Mouse (Mus musculus) CD8-positive naive resting alpha-beta T cell, adult 2 months (primary cell): ENCODE measurements around the gene Col5a3.

Experiments
- DNase-seq, 2 experiments: peaks; one replicate each; pipeline ENCODE4 v3.0.0; 2022; ENCODE audit warnings: low read depth in 2 of 2, low spot score in 2 of 2

Gene Col5a3

DNA sequence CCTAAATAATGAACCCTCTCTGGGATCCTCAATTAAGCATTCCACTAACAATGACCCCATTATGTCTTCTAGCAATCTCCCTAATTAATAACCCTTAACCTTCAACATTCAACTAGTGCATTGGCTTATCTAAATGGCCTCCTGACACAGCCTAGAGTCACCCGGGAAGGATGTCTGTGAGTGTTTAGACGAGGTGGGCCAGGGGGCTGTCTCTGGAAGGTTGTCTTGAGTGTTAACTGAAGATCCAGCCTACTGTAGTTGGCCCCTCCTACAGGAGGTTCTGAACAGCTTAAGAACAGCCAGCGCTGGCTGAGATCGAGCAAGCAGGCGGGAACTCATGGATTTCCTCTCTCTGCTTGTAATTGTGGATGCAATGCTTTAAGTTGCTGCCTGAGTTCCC lies 9.2 kb downstream of the Col5a3 start:
- no peak for DNase-seq

DNA sequence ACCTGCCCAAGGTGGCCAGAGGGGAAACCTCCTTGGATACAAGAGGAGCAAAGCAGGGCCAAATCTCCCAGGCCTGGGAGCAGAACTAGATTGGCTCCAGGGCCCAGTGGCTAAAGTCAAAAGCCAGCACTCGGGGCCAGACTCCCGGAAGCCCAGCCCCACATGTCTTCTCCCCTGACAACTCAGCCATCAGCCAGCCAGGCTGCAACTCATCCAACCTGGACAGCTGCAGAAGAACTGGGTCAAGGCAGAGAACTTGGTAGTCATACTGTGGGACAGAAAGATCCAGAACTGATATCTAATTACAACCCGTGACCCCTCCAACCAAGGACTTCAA lies 9.7 kb downstream of the Col5a3 start:
- no peak for DNase-seq

DNA sequence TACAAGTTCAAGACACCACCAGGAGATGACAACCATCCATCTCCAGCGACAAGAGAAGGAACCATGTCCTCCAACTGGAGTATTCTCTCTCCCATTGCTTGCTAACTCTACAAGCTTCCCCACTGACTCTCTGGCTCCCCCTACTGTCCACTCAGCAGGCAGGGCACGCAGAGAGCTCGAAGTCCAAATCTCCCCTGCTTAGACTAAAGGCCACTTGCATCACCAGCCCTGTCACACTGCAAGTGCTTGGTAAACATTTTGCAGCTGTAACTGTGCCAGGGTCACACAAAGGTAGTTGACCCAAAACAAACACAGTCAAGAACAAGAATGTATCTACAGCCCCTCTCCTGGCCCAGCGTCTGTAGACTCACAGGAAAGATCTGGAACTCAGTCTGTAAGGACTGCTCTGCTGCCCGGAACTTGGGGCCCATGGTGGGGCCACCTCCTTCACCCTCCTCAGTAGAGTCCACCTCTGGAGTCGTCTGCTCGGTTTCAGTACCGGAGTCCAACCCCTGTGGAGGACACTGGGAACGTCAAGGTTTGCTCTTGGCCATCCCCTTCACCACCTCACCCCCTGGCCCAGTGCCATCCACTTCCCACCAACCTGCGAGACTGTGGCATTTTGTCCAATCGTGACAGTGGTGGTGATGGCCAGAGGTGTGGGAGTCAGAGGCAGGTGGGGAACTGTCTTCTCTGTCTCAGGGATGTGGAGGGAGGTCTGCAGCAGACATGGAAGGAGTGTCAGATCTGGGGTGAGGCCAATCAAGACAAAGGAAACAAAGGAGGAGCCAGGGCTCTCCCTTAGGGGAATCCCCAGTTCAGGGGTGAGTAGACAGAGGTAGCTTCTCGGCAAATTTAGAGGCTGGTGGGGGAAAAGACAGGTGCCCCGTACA lies 10.4 kb downstream of the Col5a3 start:
- peak; percentile 47 to 64 for DNase-seq

DNA sequence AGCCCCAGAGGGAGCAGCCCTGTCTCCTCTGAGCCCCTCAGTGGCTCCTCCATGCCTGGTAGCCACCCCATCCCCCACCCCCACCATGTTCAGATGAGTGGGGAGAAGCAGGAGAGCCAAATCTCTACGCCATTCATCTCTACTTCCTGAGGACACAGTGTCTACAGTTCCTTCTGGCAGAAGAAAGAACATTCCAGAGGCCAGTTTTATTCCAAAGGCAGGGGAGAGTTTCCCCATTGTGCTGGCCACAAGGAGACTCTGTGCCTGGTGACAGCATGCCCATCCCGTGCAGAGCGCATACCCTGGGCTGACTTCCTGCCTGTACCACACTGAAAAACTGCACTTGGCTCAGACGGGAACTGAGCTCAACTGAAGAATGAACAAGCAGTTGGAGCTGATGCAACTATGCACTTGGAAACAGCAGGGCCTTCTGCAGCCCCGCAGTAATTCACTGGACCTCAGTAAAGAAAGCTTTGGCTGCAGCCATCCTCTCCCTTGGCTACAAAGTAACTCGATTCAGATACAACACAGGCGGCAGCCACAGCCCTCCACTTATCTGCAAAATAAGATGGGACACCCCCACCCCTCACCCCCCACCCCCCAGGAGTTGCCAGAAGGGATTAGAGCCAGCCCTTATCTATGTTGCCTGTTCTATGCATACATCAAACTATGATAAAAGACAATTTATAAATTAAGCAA lies 20.6 kb downstream of the Col5a3 start:
- DNase-seq = no peak

DNA sequence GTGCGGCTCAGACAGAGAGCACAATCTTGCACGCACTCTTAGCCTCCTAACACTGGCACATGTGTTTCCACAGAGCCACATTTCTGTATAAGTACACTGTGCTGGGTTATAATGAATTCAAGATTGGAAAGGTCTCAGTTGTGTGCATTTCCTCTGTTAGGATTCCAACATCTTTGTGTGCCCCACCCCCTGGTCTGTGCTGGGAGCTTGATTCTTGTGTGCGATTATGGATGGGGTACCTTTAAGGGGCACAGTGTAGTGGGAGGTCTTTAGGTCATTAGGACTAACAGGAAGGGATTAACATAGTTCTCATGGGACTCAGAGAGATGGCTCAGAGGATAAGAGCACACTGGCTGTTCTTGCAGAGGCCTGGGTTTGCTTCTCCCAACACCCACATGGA lies 24.5 kb downstream of the Col5a3 start:
- DNase-seq = no peak

DNA sequence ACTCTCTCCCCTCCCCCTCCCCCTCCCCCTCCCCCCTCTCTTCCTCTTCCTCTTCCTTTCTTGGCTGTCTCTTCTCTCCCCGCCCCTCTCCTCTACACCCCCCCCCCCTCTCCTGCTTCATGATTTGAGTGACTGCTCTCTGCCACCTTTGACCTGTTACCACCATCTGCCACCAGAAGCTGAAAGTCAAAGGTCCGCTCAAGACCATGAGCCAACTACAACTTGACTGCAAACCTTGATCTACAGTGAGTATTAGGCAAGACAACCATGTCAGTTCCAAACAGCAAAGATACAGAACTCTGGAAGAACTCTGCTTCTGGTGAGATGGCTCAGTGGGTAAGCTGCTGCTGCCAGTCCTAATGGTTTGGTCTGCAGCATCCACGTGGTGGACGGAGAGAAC lies 25.2 kb downstream of the Col5a3 start:
- DNase-seq = no peak

DNA sequence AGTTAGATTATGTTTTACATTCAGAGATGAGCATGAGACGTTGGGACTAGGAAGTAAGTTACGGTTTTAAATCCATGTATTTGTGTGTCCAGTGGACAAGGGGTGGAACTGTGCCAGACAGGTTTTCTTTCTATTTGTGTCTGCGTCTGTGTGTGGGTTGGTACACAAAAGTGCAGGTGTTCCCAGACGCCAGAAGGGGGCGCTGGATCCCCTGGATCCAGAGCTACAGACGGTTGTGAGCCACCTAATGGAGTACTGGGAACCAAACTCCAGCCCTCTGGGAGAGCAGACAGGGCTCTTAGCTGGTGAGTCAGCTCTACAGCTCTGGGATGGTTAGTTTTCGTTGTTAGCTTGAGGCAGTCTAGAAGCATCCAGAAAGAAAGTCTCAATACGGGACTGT lies 26.9 kb downstream of the Col5a3 start:
- DNase-seq = no peak

DNA sequence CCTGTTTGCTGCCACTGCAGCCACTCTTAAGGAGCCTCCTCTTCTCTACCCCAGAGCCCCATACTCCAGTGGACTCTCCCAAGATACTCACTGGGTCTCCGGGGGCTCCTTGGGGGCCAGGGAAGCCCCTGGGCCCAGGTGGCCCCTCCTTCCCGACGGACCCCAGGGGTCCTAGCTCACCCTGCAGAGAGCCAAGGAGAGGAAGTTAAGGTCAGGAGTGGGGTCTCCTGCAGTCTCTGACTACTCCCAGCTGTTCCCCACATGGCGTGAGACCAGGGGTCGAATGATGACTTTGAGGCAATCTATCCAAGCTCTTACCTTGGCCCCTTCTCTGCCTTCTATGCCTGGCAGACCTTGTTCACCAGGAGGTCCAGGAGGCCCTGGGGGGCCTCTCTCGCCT lies 29.8 kb downstream of the Col5a3 start:
- no peak for DNase-seq

DNA sequence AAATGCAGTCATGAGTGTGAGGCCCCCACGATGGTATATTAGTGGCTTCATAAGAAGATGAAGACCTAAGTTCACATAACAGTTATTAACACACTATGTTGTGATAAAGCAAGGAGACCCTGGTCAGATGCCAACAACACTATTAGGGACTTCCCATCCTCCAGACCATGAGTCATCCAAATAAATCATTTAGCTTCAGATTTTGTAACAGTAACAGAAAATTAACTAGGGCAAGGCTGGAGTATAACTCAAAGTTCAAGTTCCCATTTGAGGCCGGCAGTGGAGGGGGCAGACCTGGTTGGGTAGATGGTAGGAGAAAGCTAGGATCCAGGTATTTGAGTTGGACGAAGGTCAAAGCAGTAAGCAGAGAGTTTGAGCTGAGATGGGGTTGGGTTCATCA lies 33.6 kb downstream of the Col5a3 start:
- DNase-seq = no peak

DNA sequence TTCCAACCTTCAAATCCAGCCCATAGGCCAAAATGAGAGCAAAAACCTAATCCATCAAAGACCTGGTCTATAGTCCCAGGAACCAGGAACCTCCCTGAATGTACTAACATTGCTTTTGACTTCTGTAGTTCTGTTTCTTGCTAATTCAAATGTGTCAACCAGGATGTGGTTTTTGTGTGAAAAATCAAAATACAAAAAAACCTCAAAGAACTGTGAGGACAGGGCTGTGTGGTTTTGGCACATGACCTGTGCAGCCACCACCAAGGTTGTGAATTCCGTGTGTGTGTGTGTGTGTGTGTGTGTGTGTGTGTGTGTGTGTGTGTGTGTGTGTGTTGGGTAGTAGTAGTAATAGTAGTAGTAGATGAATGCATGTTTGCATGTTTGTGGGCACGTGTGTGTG lies 49.6 kb downstream of the Col5a3 start:
- DNase-seq = peak; percentile 11 to 44

DNA sequence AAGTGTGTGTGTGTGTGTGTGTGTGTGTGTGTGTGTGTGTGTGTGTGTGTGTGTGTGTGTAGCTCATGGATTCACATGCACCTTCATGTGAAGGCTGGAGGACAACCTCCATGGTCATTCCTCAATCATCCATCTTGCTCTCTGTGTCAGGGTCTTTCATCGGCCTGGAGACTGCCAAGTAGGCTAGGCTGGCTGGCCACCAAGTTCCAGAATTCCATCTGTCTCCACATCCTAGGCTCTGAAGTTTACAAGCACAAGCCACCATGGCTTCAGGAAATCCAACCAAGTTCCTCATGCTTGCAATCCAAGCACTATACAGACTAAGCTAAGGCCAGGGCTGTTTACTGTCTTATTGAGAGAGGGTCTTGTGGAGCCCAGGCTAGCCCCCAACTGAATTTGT lies 51.8 kb downstream of the Col5a3 start:
- no peak for DNase-seq

DNA sequence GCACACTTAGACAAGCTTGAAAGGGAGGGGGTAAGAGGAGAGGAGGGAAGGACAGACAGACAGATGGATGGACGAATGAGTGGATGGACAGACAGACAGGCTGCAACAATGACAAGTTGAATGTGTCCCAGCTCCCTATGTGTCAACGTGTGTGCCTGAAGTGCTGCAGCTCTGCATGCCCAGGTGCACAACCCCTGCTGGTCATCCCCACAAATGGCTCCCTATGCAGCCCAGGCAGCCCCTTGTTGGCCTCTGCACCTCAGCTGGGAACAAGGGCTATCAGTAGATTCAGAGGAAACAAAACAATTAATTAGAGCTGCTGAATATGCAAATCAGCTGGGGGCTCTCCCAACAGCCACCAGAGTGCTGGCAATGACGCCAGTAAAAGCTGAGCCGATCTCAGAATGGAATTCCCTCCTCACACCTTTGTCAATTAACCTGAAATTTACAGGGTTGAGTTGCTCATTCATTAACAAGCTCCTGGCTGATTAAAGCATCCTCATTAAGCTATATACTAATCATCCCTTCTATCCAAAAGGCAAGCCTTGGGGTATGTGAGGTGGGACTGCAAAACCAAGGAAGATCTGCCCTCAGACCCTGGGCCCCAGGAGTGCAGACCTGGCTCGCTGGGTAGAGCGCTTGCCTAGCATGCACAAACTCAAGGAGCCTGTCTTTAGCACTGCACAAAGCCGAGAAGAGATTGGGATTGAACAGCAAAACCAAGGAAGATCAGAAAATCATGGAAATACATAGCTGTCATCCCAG lies 52.5 kb downstream of the Col5a3 start:
- no peak for DNase-seq

DNA sequence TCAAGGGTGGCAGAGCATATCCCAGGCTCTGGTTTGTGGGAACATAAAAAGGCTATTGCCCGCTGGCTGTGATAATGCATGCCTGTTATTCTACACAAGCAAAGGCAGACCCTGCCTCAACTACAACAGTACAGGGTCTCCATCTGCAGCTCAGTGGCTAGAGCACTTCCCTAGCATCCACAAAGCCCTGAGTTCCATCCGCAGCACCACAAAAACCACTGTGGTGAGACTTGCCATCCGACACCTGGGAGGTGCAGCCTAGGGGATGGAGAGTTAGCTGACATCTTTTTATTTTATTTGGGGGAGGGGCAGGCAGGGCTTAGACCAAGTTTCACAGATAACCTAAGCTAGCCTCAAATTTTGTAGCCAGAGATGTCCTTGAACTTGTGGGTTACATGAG lies 53.5 kb downstream of the Col5a3 start:
- DNase-seq = no peak

DNA sequence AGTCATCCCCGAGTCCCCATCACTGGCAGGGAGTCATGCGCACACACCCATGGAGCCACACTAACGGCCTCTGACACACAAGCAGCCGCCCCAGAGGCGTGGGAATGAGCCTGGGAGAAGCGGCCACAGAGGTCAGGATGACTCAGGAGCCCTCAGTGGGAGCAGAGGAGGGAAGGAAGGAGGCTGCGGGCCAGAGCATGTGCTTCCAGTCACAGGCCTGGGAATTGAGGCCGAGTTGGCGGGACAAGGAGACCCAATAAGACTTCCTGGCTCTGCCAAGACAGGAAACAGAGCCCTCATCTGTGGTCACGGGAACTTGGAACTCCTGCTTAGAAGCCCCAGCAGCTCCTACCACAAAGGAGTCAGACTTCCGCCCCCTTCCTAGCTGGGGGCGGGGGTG lies 54.1 kb downstream of the Col5a3 start:
- no peak for DNase-seq

DNA sequence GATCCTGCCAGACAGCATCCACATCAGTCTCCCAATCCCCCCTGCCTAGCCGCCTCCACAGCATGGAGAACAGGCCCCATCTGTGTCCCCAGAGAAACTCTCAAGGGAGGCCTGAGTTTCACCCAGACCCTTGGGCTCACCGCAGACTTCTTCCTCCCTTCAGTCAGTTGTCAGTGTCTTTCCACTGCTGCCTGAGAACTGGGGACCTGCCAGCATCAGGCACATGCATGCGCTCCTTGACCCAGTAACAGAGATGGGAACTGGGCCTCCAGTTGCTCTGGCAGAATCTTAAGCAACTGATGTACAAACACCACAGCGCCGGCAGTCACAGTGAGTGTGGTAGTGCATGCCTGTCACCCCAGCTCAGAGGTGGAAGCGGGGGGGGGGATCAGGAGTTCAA lies 56.0 kb downstream of the Col5a3 start:
- DNase-seq = no peak

DNA sequence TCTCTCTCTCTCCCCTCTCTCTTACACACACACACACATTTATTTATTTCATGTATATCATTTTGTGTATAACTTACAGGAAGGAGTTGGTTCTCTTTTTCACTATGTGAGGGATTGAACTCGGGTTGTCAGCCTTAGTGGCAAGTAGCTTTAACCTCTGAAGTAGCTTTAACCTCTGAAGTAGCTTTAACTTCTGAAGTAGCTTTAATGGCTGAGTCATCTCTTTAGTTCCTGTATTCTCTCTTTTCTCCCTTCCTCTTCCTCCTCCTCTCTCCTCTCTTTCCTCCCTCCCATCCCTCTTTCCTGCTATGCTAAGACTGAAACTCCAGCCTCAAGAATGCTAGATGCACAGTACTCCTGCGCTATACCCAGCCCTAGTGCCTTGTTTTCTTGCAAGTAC lies 56.6 kb downstream of the Col5a3 start:
- no peak for DNase-seq

DNA sequence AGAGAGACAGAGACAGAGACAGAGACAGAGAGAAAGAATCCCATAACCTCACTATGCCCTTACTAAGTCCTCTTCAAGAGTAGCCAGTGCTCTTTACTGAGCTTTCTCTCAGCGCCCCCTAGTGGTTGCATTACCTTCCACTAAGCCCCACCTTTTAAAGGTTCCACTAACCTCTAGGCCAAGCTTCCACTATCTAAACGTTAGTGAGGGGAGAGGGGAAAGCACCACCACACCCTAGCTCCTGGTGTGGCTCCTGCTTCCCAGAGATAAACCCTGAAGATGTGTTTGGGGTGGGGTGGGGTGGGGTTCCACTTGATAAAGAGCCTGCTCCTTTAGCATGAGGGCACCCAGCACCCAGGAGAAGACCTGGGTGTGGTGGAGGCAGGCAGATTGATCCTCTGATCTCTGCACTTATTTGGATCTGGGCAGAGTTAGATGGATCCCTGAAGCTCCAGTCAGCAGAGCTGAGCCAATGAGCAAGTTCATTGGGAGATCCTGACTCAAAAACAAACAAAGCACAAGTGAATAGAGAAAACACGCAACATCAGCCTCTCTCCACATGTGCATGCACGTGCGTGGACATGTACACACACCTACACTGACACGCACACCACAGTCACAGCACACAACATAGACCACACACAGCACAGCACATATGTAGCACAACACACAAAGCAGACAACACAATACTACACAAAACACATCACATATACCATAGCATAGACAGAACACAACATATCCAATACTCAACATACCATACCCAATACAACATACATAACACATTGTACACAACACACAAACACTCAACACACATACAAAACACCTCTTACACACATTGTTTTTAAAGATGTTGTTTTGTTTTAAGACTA lies 57.5 kb downstream of the Col5a3 start:
- peak; percentile 60 to 72 for DNase-seq

DNA sequence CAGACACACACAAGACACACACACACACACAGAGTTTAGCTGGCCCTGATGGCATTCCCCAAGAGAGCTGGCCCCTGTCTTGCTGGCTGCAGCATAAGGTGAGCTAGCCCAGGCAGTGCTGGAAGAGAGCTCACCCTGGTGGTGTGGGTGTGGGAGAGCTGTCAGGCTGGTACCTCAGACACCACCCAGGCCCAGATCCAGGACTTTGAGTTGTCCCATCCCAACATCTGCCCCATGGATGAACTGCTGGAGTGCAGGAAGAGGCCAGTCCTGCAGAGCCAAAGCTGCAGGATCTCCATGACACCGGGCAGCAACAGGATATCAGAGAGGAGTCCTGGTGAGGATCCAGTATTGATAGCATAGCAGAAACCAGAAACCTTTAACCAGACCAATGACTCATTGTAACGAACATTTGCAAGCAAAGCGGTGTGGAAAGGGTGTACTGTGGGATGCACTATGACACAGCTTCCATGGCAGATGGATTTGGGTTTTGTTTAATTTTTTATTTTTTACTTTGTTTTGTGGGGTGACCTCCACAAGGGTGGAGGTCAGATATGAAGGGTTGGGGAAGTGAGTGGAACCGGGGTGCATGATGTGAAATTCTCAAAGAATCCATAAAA lies 58.7 kb downstream of the Col5a3 start:
- DNase-seq = no peak

DNA sequence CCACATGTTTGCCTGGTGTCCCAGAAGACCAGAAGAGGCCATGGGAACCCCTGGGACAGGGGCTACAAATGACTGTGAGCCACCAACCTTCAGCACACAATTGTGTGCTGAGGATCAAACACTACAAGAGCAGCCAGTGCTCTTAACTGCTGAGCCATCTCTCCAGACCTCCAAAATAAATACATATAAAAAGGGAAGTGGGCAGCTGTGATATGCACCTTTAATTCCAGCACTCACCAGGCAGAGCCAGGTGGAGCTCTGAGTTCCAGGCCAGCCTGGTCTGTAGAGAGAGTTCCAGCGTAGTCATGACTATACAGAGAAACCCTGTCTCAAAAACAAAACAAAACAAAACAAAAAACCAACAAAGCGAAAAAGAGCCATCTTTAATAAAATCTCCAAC lies 60.5 kb downstream of the Col5a3 start:
- no peak for DNase-seq

DNA sequence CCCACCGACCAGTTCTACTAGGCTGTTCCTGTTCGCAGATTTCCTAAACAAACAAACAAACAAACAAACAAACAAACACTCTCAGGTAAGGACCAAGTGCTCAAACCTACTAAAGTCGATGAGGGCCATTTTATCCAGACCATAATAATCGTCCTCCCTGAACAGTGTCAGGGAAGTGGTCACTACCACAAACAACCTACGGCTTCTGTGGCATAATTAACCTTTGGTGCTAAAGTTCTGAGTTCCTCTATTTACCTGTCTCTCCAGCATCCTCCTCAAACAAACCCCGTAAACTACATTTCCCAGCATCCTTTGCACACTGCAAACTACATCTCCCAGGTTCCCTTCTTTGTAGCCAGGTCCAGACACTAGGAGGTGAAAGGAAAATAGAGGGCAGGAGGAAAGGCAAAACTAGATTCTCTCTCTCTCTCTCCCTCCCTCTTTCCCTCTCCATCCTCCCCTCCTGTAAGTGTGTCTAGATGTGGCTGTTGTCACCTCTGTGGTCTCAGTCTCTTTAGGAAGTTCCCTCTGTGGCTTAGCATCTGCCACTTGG lies 63.3 kb downstream of the Col5a3 start:
- no peak for DNase-seq
